Mouse (Mus musculus) midbrain, embryonic 16.5 days (tissue): ENCODE measurements around the gene Rab7b. TPM values are rescaled to one million over a fixed set of nuclear protein-coding genes. Genes with fewer than 3 reads are reported as not detected.

Source experiments
- ATAC-seq: fragments of 200-750 bp; cut with Nextera tagmentation; 2 replicates; pipeline ENCODE4 v1.8.0; 2017; ENCODE audit warnings: moderate TSS enrichment
- H3K27ac ChIP-seq: fragments of 300-500 bp; sonication (generic); 2 replicates; pipeline ENCODE4 v1.5.1; 2014; ENCODE audit warnings: mild to moderate bottlenecking, low read length, mixed read lengths
- H3K27me3 ChIP-seq: fragments of 300-500 bp; sonication (generic); 2 replicates; pipeline ENCODE4 v1.6.1; 2014; ENCODE audit warnings: low read depth, low read length, mixed read lengths; ENCODE audit not compliant: control insufficient read depth, insufficient read depth
- H3K36me3 ChIP-seq: fragments of 300-500 bp; sonication (generic); 2 replicates; pipeline ENCODE4 v1.6.1; 2014; ENCODE audit warnings: mild to moderate bottlenecking, low read length, moderate library complexity, mixed read lengths; ENCODE audit not compliant: control insufficient read depth, insufficient read depth
- H3K4me1 ChIP-seq: fragments of 300-500 bp; sonication (generic); 2 replicates; pipeline ENCODE4 v1.6.1; 2014; ENCODE audit warnings: mild to moderate bottlenecking, low read length, mixed read lengths; ENCODE audit not compliant: control insufficient read depth, insufficient read depth
- H3K4me2 ChIP-seq: fragments of 300-500 bp; sonication (generic); 2 replicates; pipeline ENCODE4 v1.6.1; 2014; ENCODE audit warnings: mild to moderate bottlenecking, low read length, mixed read lengths
- H3K4me3 ChIP-seq: fragments of 300-500 bp; sonication (generic); 2 replicates; pipeline ENCODE4 v1.5.1; 2014; ENCODE audit warnings: low read depth, mild to moderate bottlenecking, low read length, moderate library complexity, mixed read lengths
- H3K9ac ChIP-seq: fragments of 300-500 bp; sonication (generic); 2 replicates; pipeline ENCODE4 v1.6.1; 2014; ENCODE audit warnings: low read depth, low read length, mixed read lengths
- H3K9me3 ChIP-seq: fragments of 300-500 bp; sonication (generic); replicated peaks from 2 replicates; pipeline ENCODE4 v1.6.1; 2014; ENCODE audit warnings: mild to moderate bottlenecking, low read length, mixed read lengths; ENCODE audit not compliant: control insufficient read depth, poor library complexity, severe bottlenecking
- whole genome bisulfite sequencing: fragments of 180-500 bp; shearing (Covaris S2); extraction: QIAGEN DNeasy Blood & Tissue Kit; methylation state at CpG from one replicate; pipeline ENCODE4 v1.1.7; 2014; 5-methylcytosine and 5-hydroxymethylcytosine counted together
- polyA plus RNA-seq: library from polyadenylated mRNA; unstranded; fragments of >200 nt; fragmentation: Nextera tagmentation; extraction: Ambion mirVana; gene quantifications from 2 replicates; pipeline ENCODE4 v1.2.1, GENCODE M21; 2015

Gene Rab7b
- polyA plus RNA-seq, 1 experiment from 2014 or later = 0.87 TPM

DNA sequence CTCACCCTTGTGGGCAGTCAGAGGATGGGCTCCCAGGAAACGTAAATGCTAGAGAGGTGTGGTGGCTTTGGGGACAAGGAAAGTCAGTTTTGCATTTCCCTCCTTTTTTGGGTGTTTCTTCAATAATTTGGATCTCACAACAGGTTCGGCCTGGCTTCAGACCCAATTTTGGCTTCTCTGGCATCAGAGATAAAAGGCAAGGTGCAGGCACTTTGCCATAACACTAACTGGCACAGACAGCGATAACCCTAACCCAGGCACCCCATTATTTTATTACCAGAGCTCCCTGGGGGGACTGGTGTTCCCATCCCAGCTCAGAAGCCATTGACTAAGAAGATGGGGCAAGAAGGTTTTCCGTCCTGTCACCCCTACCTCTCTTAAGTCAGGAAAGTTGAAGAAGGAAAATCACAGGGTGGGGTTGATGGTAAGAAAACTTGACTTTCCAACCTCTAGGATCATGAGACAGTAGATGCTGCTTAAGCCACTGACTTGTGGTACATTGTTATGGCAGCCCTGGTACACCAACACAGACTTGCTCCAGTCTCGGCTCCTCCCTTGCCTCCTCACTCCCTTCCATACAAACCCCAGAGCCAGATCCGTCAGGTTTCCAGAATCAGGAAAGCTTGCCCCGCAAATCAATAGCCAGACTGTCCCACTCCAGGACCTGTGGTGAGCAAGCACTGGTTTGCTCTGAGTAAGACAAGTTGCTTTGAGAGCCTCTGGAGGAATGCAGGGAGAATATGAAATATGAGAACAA lies 27.6 kb upstream of the Rab7b start:
- H3K4me1 ChIP-seq = peaks cover 7% of the 10 kb centered on the region
- ATAC-seq = no peak

GRCm38 (mm10) chr1:131661749-131662148 lies 26.7 kb upstream of the Rab7b start:
- Histone ChIP-seq H3K27me3 (no peaks in the 10 kb centered on the region), H3K9ac (no peak overlapping the region), H3K27ac (no peak overlapping the region), H3K4me2 (no peak overlapping the region), H3K4me1 (peaks cover 7% of the 10 kb centered on the region), H3K36me3 (no peaks in the 10 kb centered on the region), H3K4me3 (no peak overlapping the region), H3K9me3 (no peaks in the 10 kb centered on the region)
- 73% methylated on average over 3 of the region's 3 CpGs for WGBS
- ATAC-seq = no peak

More for the DNA sequence above, 27.6 kb upstream of the Rab7b start:
- H3K36me3 ChIP-seq = no peaks in the 10 kb centered on the region
- no peaks in the 10 kb centered on the region for H3K9me3 ChIP-seq
- no peak overlapping the region for H3K9ac ChIP-seq
- H3K4me3 ChIP-seq = no peak overlapping the region
- H3K4me2 ChIP-seq = no peak overlapping the region
- no peaks in the 10 kb centered on the region for H3K27me3 ChIP-seq
- no peak overlapping the region for H3K27ac ChIP-seq
- 82% methylated on average over 7 of the region's 7 CpGs for WGBS

DNA sequence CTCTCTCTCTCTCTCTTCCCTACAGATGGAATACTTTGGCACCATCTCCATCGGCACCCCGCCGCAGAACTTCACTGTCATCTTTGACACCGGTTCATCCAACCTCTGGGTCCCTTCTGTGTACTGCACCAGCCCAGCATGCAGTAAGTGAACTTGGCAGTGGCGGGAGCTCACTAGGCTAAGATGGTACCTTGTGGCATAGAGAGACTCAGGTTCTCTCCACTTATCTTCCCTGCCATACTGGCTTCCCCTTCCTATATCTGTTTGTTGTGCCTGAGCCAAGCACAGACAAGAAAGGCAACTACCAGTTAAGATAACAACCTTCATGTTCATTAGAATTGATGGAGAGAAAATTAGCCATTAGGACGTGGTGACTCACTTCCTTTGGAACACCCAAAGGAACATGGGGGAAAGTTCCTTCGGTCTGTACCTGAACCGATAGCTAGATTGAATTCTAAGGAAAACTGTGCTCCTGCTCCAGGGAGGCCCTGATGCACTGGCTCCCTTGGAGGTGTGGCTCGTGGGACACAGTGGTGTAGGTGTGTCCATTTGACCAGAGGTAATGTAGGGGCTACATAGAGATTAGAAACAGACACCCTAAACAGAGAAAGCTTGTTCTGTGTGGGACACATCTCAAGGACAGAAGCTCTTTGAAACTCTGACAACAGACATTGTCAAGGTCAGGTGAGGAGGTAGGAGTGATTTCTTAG lies 25.1 kb upstream of the Rab7b start:
- H3K36me3 ChIP-seq = no peaks in the 10 kb centered on the region
- 87% methylated on average over 9 of the region's 9 CpGs for WGBS
- H3K27me3 ChIP-seq = no peaks in the 10 kb centered on the region
- no peaks in the 10 kb centered on the region for H3K4me1 ChIP-seq
- no peak overlapping the region for H3K27ac ChIP-seq
- no peaks in the 10 kb centered on the region for H3K9me3 ChIP-seq
- H3K4me2 ChIP-seq = no peak overlapping the region
- no peak overlapping the region for H3K9ac ChIP-seq
- no peak overlapping the region for H3K4me3 ChIP-seq
- ATAC-seq = no peak

- no peak for ATAC-seq
- H3K27me3 ChIP-seq = no peaks in the 10 kb centered on the region
These were observed 24.4 kb upstream of the Rab7b start for GRCm38 (mm10) chr1:131664136-131664535.

DNA sequence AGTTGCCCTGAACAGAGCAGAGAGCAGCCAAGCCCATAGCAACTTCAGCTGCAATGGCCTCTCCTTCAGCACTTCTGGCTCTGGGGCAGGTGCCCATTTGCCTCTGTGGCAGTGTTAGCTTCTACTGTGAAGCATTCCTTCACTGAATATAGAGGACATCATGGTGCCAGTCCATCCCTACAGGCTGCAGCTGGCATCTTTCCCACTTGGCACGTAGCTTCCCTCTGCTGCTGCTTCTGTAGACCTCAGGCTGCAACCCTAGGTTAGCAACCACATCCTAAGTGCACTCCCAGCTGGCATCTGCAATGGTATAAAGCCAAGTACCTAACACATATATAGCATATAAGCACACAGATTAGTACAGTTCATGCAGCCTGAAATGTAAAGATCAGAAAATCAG lies 22.6 kb upstream of the Rab7b start:
- Histone ChIP-seq H3K27me3 (no peaks in the 10 kb centered on the region), H3K9ac (no peak overlapping the region), H3K4me3 (no peak overlapping the region), H3K4me1 (no peaks in the 10 kb centered on the region), H3K9me3 (no peaks in the 10 kb centered on the region), H3K36me3 (no peaks in the 10 kb centered on the region), H3K4me2 (no peak overlapping the region), H3K27ac (no peak overlapping the region)
- 86% methylated on average over 1 of the region's 1 CpGs for WGBS
- ATAC-seq = no peak

More at GRCm38 (mm10) chr1:131664136-131664535, 24.4 kb upstream of the Rab7b start:
- no peaks in the 10 kb centered on the region for H3K9me3 ChIP-seq
- H3K4me2 ChIP-seq = no peak overlapping the region
- no peak overlapping the region for H3K27ac ChIP-seq
- no peaks in the 10 kb centered on the region for H3K4me1 ChIP-seq
- no peak overlapping the region for H3K9ac ChIP-seq
- H3K4me3 ChIP-seq = no peak overlapping the region
- no peaks in the 10 kb centered on the region for H3K36me3 ChIP-seq
- 90% methylated on average over 5 of the region's 5 CpGs for WGBS

DNA sequence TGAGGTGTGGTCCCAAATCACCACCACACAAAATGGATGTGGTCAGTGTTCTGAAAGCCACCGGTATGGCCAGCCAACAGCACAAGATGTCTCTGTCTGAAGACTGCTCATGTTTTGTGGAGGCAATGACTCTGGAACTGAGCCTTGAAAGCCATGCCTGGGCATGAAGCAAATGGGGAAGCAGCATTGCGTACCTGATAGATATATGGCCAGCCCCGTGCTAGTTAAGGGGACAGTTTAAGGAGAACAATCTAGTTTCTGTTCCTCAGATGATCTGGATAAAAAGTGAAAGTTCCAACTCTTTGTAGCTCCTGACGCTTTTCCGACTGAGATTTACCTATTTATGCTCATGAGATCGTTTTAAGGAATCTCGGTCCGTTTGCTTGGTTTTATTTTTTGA lies 17.4 kb upstream of the Rab7b start:
- H3K4me3 ChIP-seq = no peak overlapping the region
- H3K27me3 ChIP-seq = no peaks in the 10 kb centered on the region
- no peak overlapping the region for H3K9ac ChIP-seq
- H3K9me3 ChIP-seq = no peaks in the 10 kb centered on the region
- H3K4me2 ChIP-seq = no peak overlapping the region
- H3K27ac ChIP-seq = no peak overlapping the region
- 93% methylated on average over 8 of the region's 8 CpGs for WGBS
- no peaks in the 10 kb centered on the region for H3K36me3 ChIP-seq
- ATAC-seq = no peak
- H3K4me1 ChIP-seq = no peaks in the 10 kb centered on the region

DNA sequence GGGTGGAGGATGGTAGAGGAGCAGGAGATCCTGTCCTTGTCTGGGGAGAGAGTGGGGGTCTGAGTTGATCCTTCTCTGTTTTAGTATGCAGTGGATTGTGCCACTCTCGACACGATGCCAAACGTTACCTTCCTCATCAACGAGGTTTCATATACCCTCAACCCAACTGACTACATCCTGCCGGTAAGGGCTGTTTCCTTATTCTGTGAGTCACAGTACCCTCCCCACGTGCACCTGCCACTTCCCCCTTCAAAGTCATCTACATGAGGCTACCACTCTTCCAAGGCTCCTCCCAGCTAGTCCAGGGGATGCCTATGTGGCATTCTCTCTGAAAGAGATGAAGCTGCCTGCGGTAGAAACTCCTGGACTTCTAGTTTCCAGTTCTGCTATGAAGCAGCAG lies 16.1 kb upstream of the Rab7b start:
- no peaks in the 10 kb centered on the region for H3K36me3 ChIP-seq
- no peaks in the 10 kb centered on the region for H3K9me3 ChIP-seq
- no peak overlapping the region for H3K4me3 ChIP-seq
- H3K4me2 ChIP-seq = no peak overlapping the region
- H3K27ac ChIP-seq = no peak overlapping the region
- 86% methylated on average over 7 of the region's 7 CpGs for WGBS
- H3K9ac ChIP-seq = no peak overlapping the region
- ATAC-seq = no peak
- no peaks in the 10 kb centered on the region for H3K4me1 ChIP-seq
- H3K27me3 ChIP-seq = no peaks in the 10 kb centered on the region

DNA sequence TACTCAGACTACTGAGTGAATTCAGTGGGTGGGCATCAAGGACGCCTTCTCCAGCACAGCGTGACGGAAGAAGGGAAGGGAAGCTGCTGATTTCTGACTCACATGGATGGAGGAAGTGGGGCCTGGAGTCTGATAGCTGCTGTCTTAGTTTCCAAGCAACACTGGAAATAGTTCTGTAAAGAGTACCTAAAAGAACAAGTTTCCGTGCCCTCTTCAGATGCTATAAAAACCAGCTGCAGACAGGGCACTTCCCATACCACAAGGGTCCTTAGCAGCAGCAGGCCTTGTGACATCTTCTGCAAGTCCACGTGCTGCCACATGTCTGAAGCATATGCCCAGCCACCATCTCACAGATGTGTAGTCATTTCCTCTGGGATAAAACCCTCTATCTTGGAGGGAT lies 8.9 kb upstream of the Rab7b start:
- H3K27me3 ChIP-seq = no peaks in the 10 kb centered on the region

GRCm38 (mm10) chr1:131687739-131688138 lies 756 bp upstream of the Rab7b start:
- no peak overlapping the region for H3K4me2 ChIP-seq
- 100% methylated on average over 2 of the region's 2 CpGs for WGBS
- no peaks in the 10 kb centered on the region for H3K36me3 ChIP-seq
- no peak overlapping the region for H3K27ac ChIP-seq
- no peak overlapping the region for H3K9ac ChIP-seq
- H3K4me3 ChIP-seq = no peak overlapping the region
- no peak for ATAC-seq
- H3K9me3 ChIP-seq = no peaks in the 10 kb centered on the region
- no peaks in the 10 kb centered on the region for H3K4me1 ChIP-seq
- H3K27me3 ChIP-seq = no peaks in the 10 kb centered on the region

More for the DNA sequence above, 8.9 kb upstream of the Rab7b start:
- WGBS = 84% methylated on average over 5 of the region's 5 CpGs
- Histone ChIP-seq H3K36me3 (no peaks in the 10 kb centered on the region), H3K4me2 (no peak overlapping the region), H3K9me3 (no peaks in the 10 kb centered on the region), H3K9ac (no peak overlapping the region), H3K4me3 (no peak overlapping the region), H3K4me1 (no peaks in the 10 kb centered on the region), H3K27ac (no peak overlapping the region)
- ATAC-seq = no peak
